ENCODE assay signal across 7 mouse cellular contexts in genomic region chr15:17098927-17099326, GRCm38 (mm10).
DNase-seq lines count a peak whose midpoint lies in the region; ATAC-seq lines count a peak whose summit lies in the region.

No protein-coding gene starts in this region.

- H3K27ac ChIP-seq in midbrain, embryonic 10.5 days (replicated peaks) = no peak overlapping the region
- H3K27ac ChIP-seq in midbrain, embryonic 16.5 days (ENCODE audit: low read length) = no peak overlapping the region
- H3K27ac ChIP-seq in forebrain, embryonic 12.5 days = no peak overlapping the region
- no peak overlapping the region for H3K27ac ChIP-seq in neural tube, embryonic 11.5 days (ENCODE audit: low read depth, low read length)

- WGBS in midbrain, embryonic 10.5 days = 6% methylated on average over 4 of the region's 4 CpGs
- WGBS in midbrain, embryonic 16.5 days = 2% methylated on average over 4 of the region's 4 CpGs
- 2% methylated on average over 4 of the region's 4 CpGs for WGBS in forebrain, embryonic 12.5 days
- WGBS in neural tube, embryonic 11.5 days = 11% methylated on average over 4 of the region's 4 CpGs

- no peak overlapping the region for H3K9ac ChIP-seq in midbrain, embryonic 16.5 days (ENCODE audit: low read depth, low read length)
- no peak overlapping the region for H3K9ac ChIP-seq in forebrain, embryonic 12.5 days
- H3K9ac ChIP-seq in neural tube, embryonic 11.5 days (ENCODE audit: low read length) = no peak overlapping the region

- peak; percentile 37 for DNase-seq in midbrain, embryonic 10.5 days (ENCODE audit: low spot score)
- peak; percentile 28 to 29 for DNase-seq in adrenal gland, postnatal 36 days
- DNase-seq in layer of hippocampus, adult 11-12 months (ENCODE audit: low spot score) = peak; percentile 59
- peak; percentile 73 for DNase-seq in neural tube, embryonic 11.5 days (ENCODE audit: low spot score)
- DNase-seq in thymus, postnatal 25 days = no peak

- H3K4me3 ChIP-seq in midbrain, embryonic 10.5 days = no peak overlapping the region
- no peak overlapping the region for H3K4me3 ChIP-seq in midbrain, embryonic 16.5 days (ENCODE audit: low read depth, low read length)
- no peak overlapping the region for H3K4me3 ChIP-seq in forebrain, embryonic 12.5 days (replicated peaks)
- H3K4me3 ChIP-seq in neural tube, embryonic 11.5 days (ENCODE audit: low read depth, low read length) = no peak overlapping the region

- H3K4me2 ChIP-seq in midbrain, embryonic 16.5 days (ENCODE audit: low read length) = no peak overlapping the region
- H3K4me2 ChIP-seq in forebrain, embryonic 12.5 days = no peak overlapping the region
- H3K4me2 ChIP-seq in neural tube, embryonic 11.5 days (ENCODE audit: low read depth) = no peak overlapping the region

- no peaks in the 10 kb centered on the region for H3K27me3 ChIP-seq in midbrain, embryonic 10.5 days (ENCODE audit: low read depth, poor library complexity, severe bottlenecking)
- H3K27me3 ChIP-seq in midbrain, embryonic 16.5 days (ENCODE audit: control insufficient read depth, insufficient read depth, low read depth, low read length) = no peaks in the 10 kb centered on the region
- H3K27me3 ChIP-seq in forebrain, embryonic 12.5 days = no peaks in the 10 kb centered on the region
- no peaks in the 10 kb centered on the region for H3K27me3 ChIP-seq in neural tube, embryonic 11.5 days (ENCODE audit: control insufficient read depth, insufficient read depth, low read length)

- H3K4me1 ChIP-seq in midbrain, embryonic 10.5 days = no peaks in the 10 kb centered on the region
- H3K4me1 ChIP-seq in midbrain, embryonic 16.5 days (ENCODE audit: control insufficient read depth, insufficient read depth, low read length) = no peaks in the 10 kb centered on the region
- H3K4me1 ChIP-seq in forebrain, embryonic 12.5 days = no peaks in the 10 kb centered on the region
- no peaks in the 10 kb centered on the region for H3K4me1 ChIP-seq in neural tube, embryonic 11.5 days (ENCODE audit: control insufficient read depth, insufficient read depth, low read length)

- no peak for ATAC-seq in midbrain, embryonic 16.5 days
- ATAC-seq in forebrain, embryonic 12.5 days (ENCODE audit: low FRiP score) = peak; percentile 84
- peak; percentile 83 for ATAC-seq in neural tube, embryonic 11.5 days (ENCODE audit: insufficient read depth, low FRiP score, low TSS enrichment)

- H3K9me3 ChIP-seq in midbrain, embryonic 10.5 days (replicated peaks) = peaks cover 6% of the 10 kb centered on the region; the same call in 1 of the 2 replicates
- peaks cover 9% of the 10 kb centered on the region for H3K9me3 ChIP-seq in midbrain, embryonic 16.5 days (replicated peaks; ENCODE audit: control insufficient read depth, low read length, poor library complexity, severe bottlenecking)
- H3K9me3 ChIP-seq in forebrain, embryonic 12.5 days = peaks cover 2% of the 10 kb centered on the region; the same call in 1 of the 2 replicates
- no peaks in the 10 kb centered on the region for H3K9me3 ChIP-seq in neural tube, embryonic 11.5 days (ENCODE audit: control insufficient read depth, low read length)

- H3K36me3 ChIP-seq in midbrain, embryonic 10.5 days = no peaks in the 10 kb centered on the region
- no peaks in the 10 kb centered on the region for H3K36me3 ChIP-seq in midbrain, embryonic 16.5 days (ENCODE audit: control insufficient read depth, insufficient read depth, low read length)
- H3K36me3 ChIP-seq in forebrain, embryonic 12.5 days (replicated peaks) = no peaks in the 10 kb centered on the region
- H3K36me3 ChIP-seq in neural tube, embryonic 11.5 days (ENCODE audit: control insufficient read depth, insufficient read depth, low read length) = no peaks in the 10 kb centered on the region
